Mouse (Mus musculus): ENCODE results near the gene Ube2u.

- no peak for TF ChIP-seq CTCF (IDR thresholded peaks at IDR 0.05; ENCODE audit: borderline replicate concordance, insufficient read depth, low read depth, low read length)
- no peak for TF ChIP-seq POLR2A (IDR thresholded peaks at IDR 0.05; ENCODE audit: borderline replicate concordance, insufficient read depth, low read length)
Observed at GRCm38 (mm10) chr4:100429371-100429900, 49.2 kb upstream of the Ube2u start.

Data from cerebellum, adult 2 months (tissue).